Mouse (Mus musculus) testis, adult 2 months (tissue): ENCODE measurements at regions not wholly inside any gene's neighbourhood (a gene's known extent, or its start where the extent isn't known, plus 50 kb on each side); places are given as distances from the start of the nearest gene placed in this dataset.

ENCODE experiments used
- CTCF ChIP-seq: fragments of 200-500 bp; IDR thresholded peaks from 2 replicates; pipeline ENCODE4 v1.5.1; 2012; ENCODE audit warnings: low read depth, mild to moderate bottlenecking, inconsistent platforms, low read length, moderate library complexity; ENCODE audit not compliant: control insufficient read depth, insufficient read depth, insufficient replicate concordance
- POLR2A ChIP-seq: fragments of 200-500 bp; IDR thresholded peaks from 2 replicates; pipeline ENCODE4 v1.6.1; 2012; ENCODE audit warnings: low read depth, mild to moderate bottlenecking, inconsistent platforms, low read length, moderate library complexity; ENCODE audit not compliant: control insufficient read depth

DNA sequence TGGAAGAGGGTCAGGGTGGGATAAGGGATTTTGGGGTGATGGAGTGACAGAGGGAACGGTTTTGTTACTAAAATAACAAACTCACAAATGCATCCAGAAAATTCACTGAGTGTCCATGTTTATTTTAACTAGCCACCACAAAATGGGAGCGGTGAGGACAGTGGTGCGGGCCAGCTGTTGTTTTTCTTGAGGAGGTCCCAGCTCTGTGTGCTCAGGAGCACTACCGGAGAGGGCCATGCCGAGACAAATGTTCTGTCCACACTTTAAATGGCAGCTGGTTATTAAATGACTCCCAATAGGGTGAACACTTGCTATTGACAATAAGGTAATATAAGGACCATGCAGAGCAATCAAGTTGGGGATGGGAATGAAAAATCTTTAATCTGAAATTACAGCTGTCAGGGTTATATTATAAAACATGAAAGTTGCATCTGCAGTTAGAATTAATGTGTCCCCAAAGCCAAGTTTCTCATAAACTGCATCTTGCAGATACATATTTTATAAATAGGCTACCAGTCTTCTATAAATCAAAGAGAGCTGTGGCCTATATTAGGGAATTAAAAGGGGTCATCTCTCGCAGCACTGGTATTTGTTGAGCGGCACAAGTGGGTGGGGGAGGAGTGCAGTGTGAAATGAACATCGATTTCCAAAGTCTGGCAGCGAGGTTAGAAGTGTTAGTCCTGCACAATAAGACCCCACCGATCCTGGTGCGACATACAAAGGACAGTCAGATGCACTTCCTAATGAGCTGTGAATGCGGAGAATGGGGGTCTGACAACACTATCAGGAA is 370.1 kb upstream of the Pitx2 start:
- TF ChIP-seq POLR2A (no peak), CTCF (no peak)
